Mouse (Mus musculus) small intestine, adult 2 months (tissue): ENCODE data around the gene Mettl7a3.

Experiments
- CTCF ChIP-seq: fragments of 200-500 bp; IDR thresholded peaks from 2 replicates; pipeline ENCODE4 v1.5.1; 2012; ENCODE audit warnings: low read depth, mild to moderate bottlenecking, control low read depth, inconsistent platforms, low read length, moderate library complexity, mixed read lengths; ENCODE audit not compliant: insufficient replicate concordance, insufficient read length; ENCODE audit errors: extremely low read depth
- POLR2A ChIP-seq: fragments of 200-500 bp; IDR thresholded peaks from 2 replicates; pipeline ENCODE4 v1.6.1; 2012; ENCODE audit warnings: low read depth, mild to moderate bottlenecking, control low read depth, inconsistent platforms, low read length, moderate library complexity

DNA sequence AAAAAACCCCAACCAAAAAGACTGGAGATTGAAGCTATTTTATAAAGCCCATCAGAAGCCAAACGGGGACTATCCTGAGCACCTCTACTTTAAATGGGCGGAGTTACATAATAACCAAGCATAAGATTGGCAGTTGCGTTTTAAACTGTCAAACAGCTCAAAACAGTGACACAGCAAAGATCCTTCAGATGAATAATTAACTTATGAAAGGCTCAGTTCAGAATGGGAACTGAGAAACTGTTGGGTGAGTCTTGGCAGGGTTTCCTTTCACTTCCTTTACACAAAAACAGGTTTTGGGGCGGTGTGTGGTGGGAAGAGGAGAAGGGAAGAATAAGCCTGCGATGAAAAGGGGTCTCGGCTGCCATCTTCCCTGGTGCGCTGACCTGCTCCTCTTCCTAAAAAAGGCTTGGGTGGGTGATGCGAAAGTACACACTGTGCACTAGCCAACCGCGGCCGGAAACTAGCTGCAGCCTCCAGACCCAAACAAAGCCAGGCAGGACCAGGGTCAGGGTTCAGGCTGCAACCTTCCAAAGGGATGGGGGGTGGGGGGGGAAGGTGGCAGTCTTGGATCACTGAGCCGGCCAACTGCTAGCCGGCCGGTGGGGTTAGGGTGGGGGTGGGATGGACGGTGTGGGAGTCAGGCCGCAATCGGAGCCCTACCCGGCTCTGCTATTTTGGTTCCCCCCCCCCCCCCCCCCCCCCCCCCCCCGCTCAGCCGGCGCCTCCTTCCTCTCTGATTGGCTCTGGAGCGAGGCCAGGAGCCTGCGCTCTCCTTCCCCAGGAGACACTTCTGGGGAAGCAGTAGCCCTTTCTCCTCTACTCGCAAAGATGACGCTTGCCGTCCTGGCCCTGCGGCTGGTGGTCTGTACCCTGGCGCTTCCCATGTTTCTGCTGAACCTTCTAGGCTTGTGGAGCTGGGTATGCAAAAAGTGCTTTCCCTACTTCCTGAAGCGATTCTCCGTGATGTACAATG is 30.4 kb upstream of the Mettl7a3 start, which contains the start of gene Mettl7a1:
- TF ChIP-seq CTCF (no peak), POLR2A (peak; percentile 61; the same call in 1 of the 2 replicates)
